Mouse (Mus musculus): ENCODE measurements around the gene Osbpl3.

Osbpl3 gene

GRCm38 (mm10) chr6:50402872-50403271 lies 53.1 kb downstream of the Osbpl3 start:
- no peak for DNase-seq (ENCODE audit: low spot score in 2 of 2)

DNA sequence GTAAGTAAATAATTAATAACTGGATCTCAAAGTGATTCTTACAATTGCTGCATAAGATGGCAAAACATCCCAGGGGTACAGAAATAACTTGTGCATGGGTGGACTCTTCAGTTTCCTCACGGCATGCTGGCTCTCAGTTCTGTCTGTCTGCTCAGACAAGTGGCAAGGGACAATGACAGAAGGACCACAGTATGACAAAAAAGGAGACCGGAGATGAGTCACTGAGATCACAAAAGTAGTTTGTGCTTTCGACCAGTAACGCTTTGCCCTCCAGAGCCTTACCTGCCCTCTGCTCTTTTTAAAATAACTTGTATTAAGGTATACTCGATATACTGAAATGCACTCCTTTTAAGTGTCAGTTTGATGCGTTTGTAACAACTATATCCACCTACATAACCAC lies 55.8 kb downstream of the Osbpl3 start:
- no peak for DNase-seq (ENCODE audit: low spot score in 2 of 2)

- no peak for DNase-seq (ENCODE audit: low spot score in 2 of 2)
Observed at GRCm38 (mm10) chr6:50399427-50400195, 56.4 kb downstream of the Osbpl3 start.

GRCm38 (mm10) chr6:50398324-50398723 lies 57.7 kb downstream of the Osbpl3 start:
- no peak for DNase-seq (ENCODE audit: low spot score in 2 of 2)

GRCm38 (mm10) chr6:50397116-50397515 lies 58.9 kb downstream of the Osbpl3 start:
- no peak for DNase-seq (ENCODE audit: low spot score in 2 of 2)

DNA sequence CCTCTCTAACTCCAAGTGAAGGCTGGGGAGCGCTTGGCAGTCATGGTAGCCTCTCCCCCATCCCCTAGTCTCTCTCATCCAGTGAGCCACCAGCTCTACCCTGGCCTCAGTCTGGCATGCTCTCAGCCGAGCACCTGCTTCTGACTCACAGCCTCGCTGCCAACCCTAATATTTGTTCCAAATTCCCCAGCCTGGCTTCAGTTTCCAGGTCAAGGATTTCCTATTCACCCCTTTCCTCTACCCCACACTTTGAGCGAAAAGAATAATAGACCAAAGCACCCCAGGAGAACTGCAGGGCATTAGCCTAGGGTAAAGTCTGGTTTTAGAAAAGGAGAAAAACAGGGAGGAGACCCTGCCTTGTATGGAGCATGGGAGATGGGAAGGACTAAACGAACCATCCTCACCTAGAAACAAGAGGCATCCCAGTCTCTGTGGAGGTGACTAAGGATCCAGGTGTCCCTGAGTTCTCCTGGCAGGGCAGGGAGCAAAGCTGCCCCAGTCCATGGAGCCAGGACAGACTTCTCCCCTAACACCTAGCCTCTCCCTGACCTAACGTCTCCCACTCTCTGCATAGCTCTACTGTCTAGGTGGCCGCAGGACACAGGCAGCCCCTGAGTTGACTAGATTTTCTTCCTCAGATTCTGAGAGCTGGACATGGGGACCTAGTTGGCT lies 60.2 kb downstream of the Osbpl3 start:
- no peak for DNase-seq (ENCODE audit: low spot score in 2 of 2)

DNA sequence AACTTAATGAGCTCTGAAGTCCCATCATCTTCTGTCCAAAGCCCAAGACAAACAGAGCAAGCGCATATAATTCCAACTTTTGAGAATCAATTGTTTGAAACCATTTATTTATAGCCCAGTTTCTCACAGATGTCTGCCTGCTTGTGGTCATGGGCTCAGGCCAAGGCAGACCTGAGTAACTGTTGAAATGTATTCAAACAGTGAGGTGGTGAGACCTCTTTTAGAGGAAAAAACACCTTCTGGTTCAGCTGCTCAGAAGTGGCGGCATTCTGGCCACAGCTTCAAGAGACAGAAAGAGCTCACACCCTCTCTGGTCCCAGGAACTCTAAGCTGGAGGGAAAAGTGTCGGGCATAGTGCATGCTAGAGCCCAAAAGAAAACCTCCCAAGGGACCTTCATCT lies 61.6 kb downstream of the Osbpl3 start:
- no peak for DNase-seq (ENCODE audit: low spot score in 2 of 2)

DNA sequence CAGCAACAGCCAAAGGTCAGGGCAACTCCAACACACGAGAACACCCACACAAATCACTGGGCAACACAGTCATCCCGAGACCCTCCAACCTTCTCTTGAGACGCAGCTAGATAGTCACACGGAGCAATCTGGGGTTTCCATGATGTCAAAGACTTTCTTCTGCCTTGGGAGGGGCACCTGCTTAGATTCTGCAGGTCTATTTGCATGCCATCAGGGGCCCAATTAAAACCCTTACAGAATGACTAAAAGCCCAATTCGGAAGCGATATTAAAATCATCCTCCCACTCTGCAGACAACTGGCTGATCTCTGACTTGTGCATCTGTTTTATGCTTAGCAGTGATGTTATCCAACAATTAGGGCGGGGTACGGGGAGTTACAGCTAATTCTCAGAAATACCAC lies 62.0 kb downstream of the Osbpl3 start:
- DNase-seq (ENCODE audit: low spot score in 2 of 2): no peak

DNA sequence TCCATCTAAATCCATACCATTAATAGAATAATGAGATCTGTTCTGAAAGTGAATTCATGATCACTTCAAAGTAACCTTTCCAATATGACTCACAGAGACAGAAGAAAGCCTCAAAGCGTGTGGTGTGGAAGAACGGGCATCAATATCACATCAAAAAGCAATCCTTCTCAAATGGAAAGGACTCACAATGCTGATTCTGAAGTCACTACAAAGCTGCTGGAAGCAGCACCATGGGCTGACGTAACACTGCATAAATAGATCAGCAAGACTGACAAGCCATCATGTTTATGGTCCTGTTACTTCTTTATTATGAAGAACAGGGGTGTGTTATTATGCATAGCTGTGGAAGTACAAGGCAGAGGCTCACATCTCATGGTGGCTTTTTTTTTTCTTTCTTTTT lies 64.0 kb downstream of the Osbpl3 start:
- no peak for DNase-seq (ENCODE audit: low spot score in 2 of 2)

GRCm38 (mm10) chr6:50390313-50390712 lies 65.7 kb downstream of the Osbpl3 start:
- no peak for DNase-seq (ENCODE audit: low spot score in 2 of 2)

DNA sequence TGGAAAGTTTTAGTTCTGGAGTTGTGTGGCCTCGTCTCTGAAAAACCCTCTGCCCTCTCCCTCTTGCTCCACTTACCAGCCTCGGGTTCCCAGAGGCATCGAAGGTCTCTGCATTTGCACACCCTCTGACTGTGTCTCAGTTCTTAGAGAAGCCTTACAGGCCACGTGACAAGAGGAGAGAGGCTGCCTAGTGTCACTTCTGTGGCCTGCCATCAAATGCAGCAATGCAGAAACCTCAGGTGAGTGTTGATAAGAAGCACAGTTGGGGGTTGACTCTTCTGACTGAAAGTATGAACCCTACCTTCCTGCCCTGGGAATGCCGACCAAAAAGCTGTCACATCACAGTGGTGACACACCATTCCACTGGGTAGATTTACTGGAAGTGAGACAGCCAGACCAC lies 68.4 kb downstream of the Osbpl3 start:
- no peak for DNase-seq (ENCODE audit: low spot score in 2 of 2)

GRCm38 (mm10) chr6:50386497-50386896 lies 69.5 kb downstream of the Osbpl3 start:
- DNase-seq (ENCODE audit: low spot score in 2 of 2): no peak

GRCm38 (mm10) chr6:50385451-50386013 lies 70.5 kb downstream of the Osbpl3 start:
- no peak for DNase-seq (ENCODE audit: low spot score in 2 of 2)

GRCm38 (mm10) chr6:50382711-50383110 lies 73.3 kb downstream of the Osbpl3 start:
- no peak for DNase-seq (ENCODE audit: low spot score in 2 of 2)

DNA sequence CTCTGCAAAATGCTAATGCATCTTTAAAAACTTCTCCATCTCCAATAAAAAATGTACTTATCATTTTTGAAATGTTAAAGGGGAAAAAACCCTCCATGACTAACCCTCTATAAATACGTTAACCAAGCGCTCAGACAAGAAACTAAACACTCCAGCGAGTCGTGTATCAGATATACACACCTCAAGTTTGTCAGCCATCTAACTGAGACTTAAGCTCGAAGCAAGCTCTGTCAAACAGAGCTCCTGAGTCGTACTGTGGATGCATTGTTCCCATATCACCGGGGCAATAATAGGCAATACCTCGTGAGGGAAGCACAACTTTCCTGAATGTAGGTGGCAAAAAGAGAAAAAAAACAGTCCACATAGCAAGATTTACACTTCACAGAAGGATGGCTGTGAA lies 73.8 kb downstream of the Osbpl3 start:
- no peak for DNase-seq (ENCODE audit: low spot score in 2 of 2)

- peak; percentile 13 to 40 for DNase-seq (ENCODE audit: low spot score in 2 of 2)
Observed at GRCm38 (mm10) chr6:50381504-50382091, 74.4 kb downstream of the Osbpl3 start.

DNA sequence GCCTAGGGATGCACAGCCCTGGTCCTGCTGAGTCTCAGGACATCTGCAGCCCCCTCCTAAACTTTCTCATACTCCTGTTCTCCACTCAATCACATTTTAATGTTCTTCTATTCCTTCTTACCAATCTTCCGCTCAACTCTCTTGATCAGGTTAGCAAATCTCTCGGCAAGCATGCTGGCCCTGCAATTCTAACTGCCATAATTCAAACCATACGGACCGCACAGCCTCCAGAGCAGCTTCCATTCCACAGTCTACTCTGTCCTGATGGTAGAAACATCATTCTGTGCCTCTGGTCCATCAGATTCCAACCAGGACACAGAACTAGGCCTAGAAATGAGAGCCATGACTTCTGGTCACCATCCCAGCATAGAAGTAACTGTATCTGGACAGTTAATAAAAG lies 76.3 kb downstream of the Osbpl3 start:
- no peak for DNase-seq (ENCODE audit: low spot score in 2 of 2)

DNA sequence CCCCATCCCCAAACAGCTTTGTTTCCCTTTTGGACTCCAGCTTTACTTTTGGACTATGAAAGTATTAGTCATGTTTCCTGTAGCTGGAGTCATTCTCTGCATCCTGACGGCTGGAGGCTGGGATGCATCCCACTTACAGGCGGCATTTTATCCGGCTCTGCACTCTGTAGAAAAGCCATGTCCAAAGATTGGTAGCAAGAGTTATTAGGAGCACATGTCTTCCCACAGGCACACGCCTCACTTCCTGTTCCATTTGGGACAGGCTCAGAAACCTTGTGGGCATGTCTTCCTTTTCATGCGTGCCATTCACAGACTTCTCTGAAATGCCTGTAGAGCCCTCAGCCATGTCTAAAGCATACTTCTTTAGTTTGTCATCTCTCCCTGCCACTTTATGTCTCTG lies 76.9 kb downstream of the Osbpl3 start:
- DNase-seq (ENCODE audit: low spot score in 2 of 2): no peak

- DNase-seq (ENCODE audit: low spot score in 2 of 2): peak in 1 of 2 experiments; percentile 36
Observed at GRCm38 (mm10) chr6:50377742-50378720, 78.0 kb downstream of the Osbpl3 start.

DNA sequence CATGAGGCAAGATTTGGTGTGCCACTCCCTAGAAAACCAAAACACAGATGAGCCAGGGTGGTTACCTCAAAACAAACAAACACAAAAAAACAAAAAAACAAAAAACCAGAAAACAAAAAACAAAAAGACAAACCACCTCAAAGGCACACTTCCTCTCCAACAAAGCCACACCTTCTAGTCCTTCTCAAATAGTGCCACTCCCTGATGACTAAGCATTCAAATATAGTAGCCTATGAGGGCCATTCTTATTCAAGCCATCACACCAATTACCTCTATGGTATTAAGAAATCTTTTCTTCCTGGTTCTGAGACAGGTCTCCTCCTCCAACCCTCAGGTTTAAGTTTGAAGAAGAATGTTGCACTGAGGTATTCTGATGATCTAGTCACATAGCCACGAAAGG lies 79.3 kb downstream of the Osbpl3 start:
- no peak for DNase-seq (ENCODE audit: low spot score in 2 of 2)
